Mouse (Mus musculus) heart, postnatal 0 days (tissue): Measurements from ENCODE around the gene Tbc1d1.

ENCODE experiments used
- CTCF ChIP-seq: IDR thresholded peaks from 2 replicates; pipeline ENCODE4 v1.5.1; 2016; ENCODE audit warnings: antibody characterized with exemption, control low read depth, low read depth
- EP300 ChIP-seq: IDR thresholded peaks from 2 replicates; pipeline ENCODE4 v1.6.1; 2016; ENCODE audit warnings: antibody characterized with exemption, low read depth

DNA sequence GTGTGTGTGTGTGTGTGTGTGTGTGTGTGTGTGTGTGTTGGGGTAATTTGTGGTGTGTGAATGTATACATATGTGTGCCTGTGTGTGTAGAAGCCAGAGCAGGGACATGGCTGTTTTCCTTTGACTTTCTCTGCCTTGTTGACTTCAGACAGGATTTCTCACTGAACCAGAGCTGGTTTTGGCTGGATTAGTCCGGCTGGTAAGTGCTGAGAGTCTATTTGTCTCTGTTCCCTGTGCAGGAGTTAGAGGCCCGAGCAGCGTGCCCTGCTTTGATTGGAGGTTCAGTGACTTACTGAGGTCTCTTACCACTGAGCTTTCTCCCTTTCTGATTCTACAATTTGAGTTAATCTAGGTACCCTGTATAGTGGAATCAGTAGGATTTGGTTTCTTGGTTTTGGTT, 109.8 kb downstream of the Tbc1d1 start:
- TF ChIP-seq EP300: no peak
- TF ChIP-seq CTCF: no peak
